Mouse (Mus musculus) hematopoietic stem cell, adult 5-6 weeks (primary cell): Measurements from ENCODE around the gene Olfr825. TPM values are rescaled to one million over a fixed set of nuclear protein-coding genes. Genes with fewer than 3 reads are reported as not detected.
"Not testable (repeated sequence)": the region's sequence is repeated elsewhere in the genome, so short reads cannot be mapped to it uniquely, and the experiment has no call there.

Experiments used
- ATAC-seq, 2 experiments: fragments of 125-278 bp in 1 of 2; replicated peaks in 1 of 2; 2 replicates each; pipeline ENCODE4 v1.8.0; 2016 to 2017; ENCODE audit warnings: inconsistent platforms in 2 of 2, mild to moderate bottlenecking in 2 of 2, moderate number of reproducible peaks in 2 of 2, low read depth in 1 of 2, moderate TSS enrichment in 1 of 2; ENCODE audit not compliant: low FRiP score in 2 of 2, poor library complexity in 2 of 2, severe bottlenecking in 2 of 2, insufficient read depth in 1 of 2, low TSS enrichment in 1 of 2
- total RNA-seq: library from RNA; stranded (forward); fragments of 172-1452, 232-1000 nt; gene quantifications from 2 replicates; pipeline ENCODE4 v1.2.3, GENCODE M21; 2017

Olfr825 gene
- total RNA-seq: not detected in 2 replicates

- no peak for ATAC-seq
Measured at GRCm38 (mm10) chr10:130166666-130167065, at the start of gene Olfr825. Gene Olfr825, minus strand, starts transcription at chr10:130166766.

GRCm38 (mm10) chr10:130214303-130214702 lies 47.7 kb upstream of the Olfr825 start, which contains the start of gene Olfr827:
Gene Olfr827, minus strand, starts transcription at chr10:130214403.
- no peak for ATAC-seq

- no peak for ATAC-seq
Measured at GRCm38 (mm10) chr10:130184086-130184485, 17.5 kb upstream of the Olfr825 start, which contains the start of gene Olfr826. Gene Olfr826, minus strand, starts transcription at chr10:130184186.

GRCm38 (mm10) chr10:130165196-130165595 lies 1.4 kb downstream of the Olfr825 start:
- ATAC-seq: no peak

GRCm38 (mm10) chr10:130144121-130144520 lies 22.4 kb downstream of the Olfr825 start:
- ATAC-seq: no peak

- not testable (repeated sequence) for ATAC-seq
Measured at GRCm38 (mm10) chr10:130142481-130142880, 24.1 kb downstream of the Olfr825 start.

- no peak for ATAC-seq
Measured at GRCm38 (mm10) chr10:130134811-130135210, 31.8 kb downstream of the Olfr825 start.

GRCm38 (mm10) chr10:130129900-130130299 lies 36.7 kb downstream of the Olfr825 start, which contains the start of gene Olfr824:
Gene Olfr824, minus strand, starts transcription at chr10:130130000.
- ATAC-seq: not testable (repeated sequence)

GRCm38 (mm10) chr10:130116045-130116444 lies 50.5 kb downstream of the Olfr825 start:
- not testable (repeated sequence) for ATAC-seq

GRCm38 (mm10) chr10:130115283-130115682 lies 51.3 kb downstream of the Olfr825 start, which contains the start of gene Olfr823:
Gene Olfr823, minus strand, starts transcription at chr10:130115383.
- ATAC-seq: not testable (repeated sequence)

Other genes starting within 250 kb of the Olfr825 start
- not detected in 2 replicates for gene Olfr818, start 217.7 kb downstream of the Olfr825 start, total RNA-seq
- not detected in 2 replicates for gene Olfr819, start 199.5 kb downstream of the Olfr825 start, total RNA-seq
- gene Olfr247, start 190.6 kb downstream of the Olfr825 start, total RNA-seq: not detected in 2 replicates
- gene Gm10310, start 181.7 kb downstream of the Olfr825 start, total RNA-seq: not detected in 2 replicates
- gene Olfr820, start 154.1 kb downstream of the Olfr825 start, total RNA-seq: not detected in 2 replicates
- gene Olfr821, start 136.4 kb downstream of the Olfr825 start, total RNA-seq: not detected in 2 replicates
- gene Olfr822, start 95.6 kb downstream of the Olfr825 start, total RNA-seq: not detected in 2 replicates
- not detected in 2 replicates for gene Olfr823, start 51.4 kb downstream of the Olfr825 start, total RNA-seq
- gene Olfr824, start 36.8 kb downstream of the Olfr825 start, total RNA-seq: not detected in 2 replicates
- not detected in 2 replicates for gene Olfr826, start 17.4 kb upstream of the Olfr825 start, total RNA-seq
- gene Olfr827, start 47.6 kb upstream of the Olfr825 start, total RNA-seq: not detected in 2 replicates
- 0.44 TPM in 1 of 2 replicates, not detected in the other for gene Neurod4, start 113.5 kb upstream of the Olfr825 start, total RNA-seq
- 123 and 178 TPM in 2 replicates for gene Tespa1, start 156.1 kb upstream of the Olfr825 start, total RNA-seq
- under 0.01 and 0.10 TPM in 2 replicates for gene Vmn2r84, start 227.6 kb upstream of the Olfr825 start, total RNA-seq